Mouse (Mus musculus) heart, adult 2 months (tissue): ENCODE measurements around the gene Mum1.

Source experiments
- CTCF ChIP-seq: fragments of 200-600 bp; IDR thresholded peaks from 2 replicates; pipeline ENCODE4 v1.8.1; 2022; ENCODE audit warnings: antibody characterized with exemption, mild to moderate bottlenecking, moderate library complexity
- EP300 ChIP-seq: fragments of 200-500 bp; IDR thresholded peaks from 2 replicates; pipeline ENCODE4 v1.6.1; 2011; ENCODE audit warnings: low read depth, low read length, control low read depth; ENCODE audit not compliant: insufficient read depth
- POLR2A ChIP-seq: fragments of 200-500 bp; IDR thresholded peaks from 2 replicates; pipeline ENCODE4 v1.6.1; 2011; ENCODE audit warnings: mild to moderate bottlenecking, low read depth, low read length, control low read depth; ENCODE audit not compliant: insufficient read depth

GRCm38 (mm10) chr10:80260642-80261584, 34.7 kb downstream of the Mum1 start, which contains the start of the genes Gamt and Dazap1:
- TF ChIP-seq POLR2A (peak; percentile 79), CTCF (no peak), EP300 (no peak)
